Mouse (Mus musculus): ENCODE measurements at regions not wholly inside any gene's neighbourhood (a gene's known extent, or its start where the extent isn't known, plus 50 kb on each side); places are given as distances from the start of the nearest gene placed in this dataset.
"Not testable (repeated sequence)": the region's sequence is repeated elsewhere in the genome, so short reads cannot be mapped to it uniquely, and the experiment has no call there.

DNA sequence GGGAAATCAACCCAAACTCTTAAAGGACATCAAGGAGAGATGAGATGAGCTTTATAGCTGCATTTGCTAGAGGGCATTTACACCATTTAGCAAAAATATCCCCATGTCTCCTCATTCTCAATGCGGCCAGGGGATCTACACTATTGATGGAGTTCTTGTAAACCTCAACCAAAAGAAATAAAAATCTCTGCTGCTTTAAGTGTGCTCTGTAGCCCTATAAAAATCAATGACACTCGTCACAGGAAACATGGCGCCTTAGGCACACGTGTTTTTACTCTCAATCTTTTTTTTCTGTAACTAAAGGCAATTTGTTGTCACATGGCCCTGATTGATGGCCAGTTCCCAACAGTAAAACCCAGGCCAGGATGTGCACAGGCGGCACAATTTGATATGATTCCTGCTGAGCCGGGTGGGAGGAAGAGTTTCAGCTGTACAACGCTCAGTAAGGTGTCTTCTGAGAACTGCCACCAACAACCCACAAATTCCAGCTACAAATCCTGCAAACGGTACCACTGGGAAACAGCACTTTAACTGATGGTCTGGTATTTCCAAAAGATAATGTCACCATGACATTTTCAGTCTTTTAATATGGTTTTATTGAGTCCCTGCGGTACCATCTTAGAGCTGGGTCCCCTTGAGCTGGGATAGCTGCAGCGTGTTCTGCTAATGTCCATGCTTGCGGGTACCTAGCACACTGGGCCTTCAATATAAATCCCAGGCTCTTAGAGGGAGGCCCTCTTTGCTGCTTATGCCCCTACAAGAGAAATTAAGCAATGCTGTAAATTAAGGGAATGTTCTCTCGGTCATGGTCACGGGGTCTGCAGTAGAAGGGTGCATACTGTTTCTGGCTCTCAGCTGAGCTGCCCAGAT, 78.8 kb downstream of the Tpbg start:
- no peak for DNase-seq (ENCODE audit: low spot score in 2 of 2)

DNA sequence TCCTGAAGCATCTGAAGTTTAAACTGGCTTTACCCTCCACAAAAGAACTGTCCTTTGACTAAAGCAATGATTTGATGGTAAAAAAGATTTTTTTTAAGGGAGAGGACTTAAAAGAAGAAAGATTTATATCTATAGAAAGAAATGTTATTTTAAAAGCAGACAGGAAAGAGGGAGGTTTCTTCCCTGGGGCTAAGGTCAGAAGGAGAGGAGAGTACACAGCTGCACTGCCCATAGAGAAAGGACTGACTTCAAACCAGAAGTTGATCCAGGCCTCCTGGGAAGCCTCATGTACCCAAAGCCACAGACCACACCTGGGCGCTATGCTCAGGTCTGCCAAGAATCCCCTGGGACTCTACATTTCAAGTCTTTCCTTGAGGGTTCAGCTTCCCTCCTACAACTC, 83.1 kb downstream of the Tpbg start:
- DNase-seq (ENCODE audit: low spot score in 2 of 2): no peak

DNA sequence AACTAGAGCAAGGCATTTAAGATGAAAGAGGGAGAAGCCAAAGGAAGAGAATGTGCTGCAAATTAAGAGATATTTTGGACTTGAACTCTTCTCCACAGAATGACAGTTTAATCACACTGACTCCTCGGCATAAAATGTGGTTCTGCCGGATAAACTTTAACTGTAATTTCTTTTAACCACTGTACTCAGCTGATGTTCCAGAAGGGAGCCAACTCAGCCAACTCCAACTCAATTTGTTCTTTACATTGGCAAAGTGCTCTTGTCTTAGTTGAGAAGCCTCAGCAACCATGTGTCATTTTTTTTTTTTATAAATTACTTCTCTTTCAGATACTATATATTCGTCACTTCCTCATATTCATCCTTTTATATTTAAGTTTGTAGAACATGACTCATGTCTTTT, 90.0 kb downstream of the Tpbg start:
- DNase-seq (ENCODE audit: low spot score in 2 of 2): no peak

DNA sequence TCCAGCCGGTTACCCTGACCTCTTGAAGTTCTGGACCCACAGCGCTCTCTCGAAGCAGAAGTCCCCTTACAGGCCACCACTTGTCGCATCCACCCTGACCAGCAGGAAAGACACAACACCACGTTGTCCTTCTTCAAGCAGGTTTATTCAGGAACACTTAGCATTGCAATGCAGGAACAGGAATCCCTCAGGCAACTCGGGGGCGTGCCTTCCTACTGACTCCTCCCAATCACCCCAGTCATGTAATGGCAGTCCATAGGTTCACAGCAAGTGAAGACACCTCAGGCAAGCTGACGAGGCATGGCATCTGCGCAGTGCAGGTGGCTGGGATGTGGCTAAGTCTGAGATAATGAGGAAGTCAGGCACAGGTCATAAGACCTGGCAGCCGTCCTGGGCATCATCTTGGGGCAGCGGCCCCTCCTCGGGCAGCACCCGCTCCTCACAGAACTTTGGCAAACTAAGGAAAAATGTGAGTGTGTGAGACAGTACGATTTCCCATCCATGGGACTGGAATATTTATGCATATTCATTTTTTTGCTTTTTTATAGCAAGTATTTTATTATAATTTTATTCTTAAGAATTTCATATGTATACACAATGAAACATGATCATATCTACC, 101.0 kb downstream of the Tpbg start:
- DNase-seq (ENCODE audit: low spot score in 2 of 2): not testable (repeated sequence)

DNA sequence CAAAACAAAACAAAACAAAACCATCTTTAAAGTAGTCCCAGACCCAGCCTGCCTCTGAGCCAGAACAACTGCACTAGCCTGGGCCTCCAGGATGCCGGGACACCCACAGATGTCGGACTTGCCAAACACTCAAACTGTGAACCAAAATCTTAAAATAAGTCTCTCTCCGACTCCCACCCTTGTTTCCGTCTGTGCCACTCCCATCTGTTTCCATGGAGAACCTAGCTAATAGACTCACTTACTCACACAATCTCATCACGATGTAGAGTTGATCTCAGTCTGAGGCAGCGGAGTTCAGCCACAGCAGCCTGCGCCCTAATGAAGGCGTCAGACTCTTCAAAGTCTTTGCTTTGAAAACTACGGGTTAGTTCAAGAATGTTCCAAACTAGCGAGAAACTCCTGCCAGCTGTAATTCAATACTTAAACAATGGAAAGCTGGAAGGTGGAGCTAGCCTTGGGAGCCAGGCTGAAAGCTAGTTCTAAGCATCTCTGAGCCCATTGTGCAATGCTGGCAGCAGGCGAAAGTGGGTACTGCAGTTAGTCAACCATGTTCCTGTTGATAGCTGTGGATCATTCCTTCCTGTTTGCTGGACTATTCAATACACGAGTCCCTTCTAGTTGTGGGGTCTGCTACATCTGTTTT, 106.4 kb downstream of the Tpbg start:
- peak in 1 of 2 experiments; percentile 27 for DNase-seq (ENCODE audit: low spot score in 2 of 2)

DNA sequence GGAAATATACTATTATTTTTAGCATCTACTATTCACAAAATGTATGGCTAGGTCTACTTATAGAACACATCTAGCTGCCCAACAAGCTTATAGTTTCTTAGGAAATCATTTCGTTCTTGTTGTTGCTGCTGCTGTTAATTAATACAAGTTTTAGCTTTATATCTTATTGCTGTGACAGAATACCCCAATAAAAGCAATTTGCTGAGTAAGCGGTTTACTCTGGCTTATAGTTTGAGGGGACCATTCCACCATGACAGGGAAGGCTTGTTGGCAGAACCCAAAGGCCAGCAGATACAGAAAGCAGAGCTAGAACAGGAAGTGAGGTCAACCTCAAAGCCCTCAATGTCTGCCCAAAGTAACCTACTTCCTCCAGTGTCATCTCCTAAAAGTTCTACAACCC, 109.6 kb downstream of the Tpbg start:
- no peak for DNase-seq (ENCODE audit: low spot score in 2 of 2)

DNA sequence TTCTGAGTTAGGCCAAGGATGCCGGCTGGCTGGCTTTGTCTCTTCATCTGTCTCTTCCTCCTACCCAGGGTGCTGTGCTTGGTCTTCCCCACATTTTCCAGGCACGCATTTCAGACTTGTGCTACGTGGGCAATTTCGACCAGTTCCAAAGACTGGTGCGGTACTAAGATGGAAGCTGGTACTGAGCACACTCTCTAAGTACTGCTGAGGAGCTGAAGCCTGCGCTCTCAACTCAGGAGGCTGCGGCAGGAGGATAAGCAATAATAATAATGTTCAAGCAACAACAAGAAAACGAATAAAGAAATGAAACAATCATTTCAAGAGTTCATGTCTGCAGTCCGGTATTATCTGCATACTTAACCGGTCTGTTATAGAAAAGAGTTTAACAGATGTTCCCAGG, 127.9 kb downstream of the Tpbg start:
- no peak for DNase-seq (ENCODE audit: low spot score in 2 of 2)

DNA sequence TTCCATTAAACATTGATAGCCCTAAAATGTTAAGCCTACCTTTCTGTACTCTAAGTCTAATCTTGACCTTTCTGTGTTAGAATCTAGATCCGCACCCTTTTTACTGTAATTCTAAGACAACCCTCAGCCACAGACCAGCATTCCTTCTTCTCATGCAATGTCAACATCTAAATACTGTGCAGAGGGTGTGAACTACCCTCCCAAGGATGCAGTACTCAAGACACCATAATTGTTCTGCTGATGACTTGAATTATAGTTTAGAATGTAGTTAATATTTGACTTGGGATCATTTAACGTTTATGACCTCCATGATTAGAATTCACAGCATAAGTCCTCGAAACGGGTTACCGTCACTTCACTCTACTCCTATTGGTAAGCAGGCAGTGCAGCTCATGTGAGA, 139.2 kb downstream of the Tpbg start:
- DNase-seq (ENCODE audit: low spot score in 2 of 2): no peak

DNA sequence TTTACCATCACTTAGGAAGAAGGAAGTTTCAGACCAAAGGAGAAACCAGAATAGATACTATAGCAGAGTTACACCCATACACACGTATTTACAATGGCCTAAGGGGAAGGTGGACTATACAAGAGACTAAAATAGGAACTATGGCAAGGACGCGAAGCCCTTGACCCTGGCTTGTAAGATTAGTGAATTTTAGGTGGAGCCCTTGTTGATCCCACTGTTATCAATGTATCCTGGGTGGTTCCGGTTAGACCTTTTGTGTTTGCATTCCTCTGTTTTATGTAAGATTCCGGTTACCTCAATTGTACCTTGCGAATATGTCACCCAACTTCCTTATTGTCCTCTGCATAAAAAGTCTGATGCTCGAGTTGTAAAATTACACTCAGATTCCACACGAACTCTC, 141.3 kb downstream of the Tpbg start:
- not testable (repeated sequence) for DNase-seq (ENCODE audit: low spot score in 2 of 2)

DNA sequence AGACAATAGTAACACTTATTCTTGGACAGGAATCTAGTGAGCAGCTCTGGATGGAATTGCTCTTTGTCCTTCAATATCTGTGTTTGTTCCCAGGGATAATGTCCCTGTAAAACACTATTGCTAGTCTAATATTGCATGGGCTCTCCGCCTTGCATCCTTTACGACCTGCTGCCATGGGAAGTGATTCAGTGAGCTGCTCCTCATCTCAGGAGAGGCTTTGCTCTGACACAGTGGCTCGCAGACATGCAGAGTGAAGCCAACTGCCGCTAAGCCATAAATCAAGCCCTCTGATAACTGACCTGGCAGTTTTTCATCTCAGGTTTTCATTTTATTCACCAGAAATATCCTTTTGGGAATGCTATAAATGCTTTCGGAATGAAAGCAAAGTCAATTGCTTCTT, 143.5 kb downstream of the Tpbg start:
- no peak for DNase-seq (ENCODE audit: low spot score in 2 of 2)

DNA sequence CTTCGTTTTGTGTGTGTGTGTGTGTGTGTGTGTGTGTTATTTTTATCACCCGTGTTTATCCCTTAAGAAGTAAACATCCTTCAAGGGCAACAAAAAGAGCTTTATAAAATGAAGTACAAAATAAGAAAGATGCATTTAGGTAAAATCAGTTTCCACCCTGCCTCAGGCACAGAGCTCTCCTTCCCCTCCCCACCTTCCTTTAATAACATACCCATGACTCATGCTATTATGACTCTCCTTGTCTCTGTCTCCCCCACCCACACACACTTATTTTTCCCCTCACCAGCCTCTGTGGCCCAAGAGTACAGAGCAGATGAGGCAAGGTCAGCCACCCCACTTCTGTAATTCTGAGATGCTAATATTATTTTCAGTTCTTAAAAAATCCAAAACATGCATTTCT, 144.0 kb downstream of the Tpbg start:
- DNase-seq (ENCODE audit: low spot score in 2 of 2): no peak

DNA sequence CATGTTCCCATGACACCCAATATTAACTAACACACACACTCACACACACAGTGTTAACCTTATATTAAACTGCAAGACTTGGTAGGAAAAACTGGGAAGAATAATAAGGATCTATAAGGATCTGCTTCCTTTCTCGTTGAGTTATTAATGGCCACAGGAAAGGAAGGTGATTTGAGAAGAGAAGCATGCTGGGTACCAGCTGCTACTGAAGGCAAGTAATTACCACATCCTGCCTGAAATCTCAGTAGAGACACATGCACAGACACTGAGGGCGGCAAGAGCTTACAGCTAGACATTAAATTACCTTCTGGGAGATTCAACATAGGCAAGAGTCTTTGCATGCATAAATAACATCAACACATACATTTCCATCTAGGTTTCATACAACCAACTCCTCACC, 160.8 kb downstream of the Tpbg start:
- DNase-seq (ENCODE audit: low spot score in 2 of 2): no peak

DNA sequence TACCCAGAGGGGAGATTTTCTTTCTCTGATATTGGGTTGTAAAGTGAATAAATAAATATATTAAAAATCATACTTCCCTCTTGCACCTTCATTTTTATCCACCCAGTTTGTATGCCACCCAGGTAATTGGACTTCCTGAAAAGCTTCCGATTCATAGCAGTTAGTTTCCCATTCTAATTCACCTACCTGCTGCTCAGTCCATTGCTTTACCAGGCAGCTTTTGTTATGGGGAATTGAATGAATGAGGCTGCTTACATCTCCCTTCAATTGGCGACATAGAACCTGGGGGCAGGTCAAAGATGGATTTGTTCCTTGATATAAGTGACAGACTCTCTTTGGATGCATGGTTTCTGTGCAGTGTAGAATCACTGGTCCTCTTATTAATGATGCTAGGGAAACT, 169.5 kb downstream of the Tpbg start:
- no peak for DNase-seq (ENCODE audit: low spot score in 2 of 2)

DNA sequence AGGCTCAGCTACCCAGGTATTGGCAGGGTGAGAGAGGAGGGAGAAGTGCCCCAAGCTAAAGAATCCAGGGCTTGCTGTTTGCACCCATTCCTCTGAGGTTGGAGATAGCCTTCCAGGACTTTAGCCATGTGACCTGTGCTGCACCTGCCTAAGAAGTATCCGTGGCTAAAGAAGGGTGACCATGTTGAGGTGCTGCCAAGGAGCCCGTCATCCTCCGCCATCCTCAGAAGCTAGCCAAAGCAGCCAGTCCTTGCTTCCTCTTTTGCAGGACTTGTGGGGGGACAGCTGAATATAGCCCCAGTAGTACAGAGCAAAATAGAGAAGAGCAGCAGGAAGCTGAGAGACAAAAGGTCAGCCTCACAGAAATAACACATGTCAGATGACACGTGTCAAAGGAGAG, 173.7 kb downstream of the Tpbg start:
- DNase-seq (ENCODE audit: low spot score in 2 of 2): no peak

DNA sequence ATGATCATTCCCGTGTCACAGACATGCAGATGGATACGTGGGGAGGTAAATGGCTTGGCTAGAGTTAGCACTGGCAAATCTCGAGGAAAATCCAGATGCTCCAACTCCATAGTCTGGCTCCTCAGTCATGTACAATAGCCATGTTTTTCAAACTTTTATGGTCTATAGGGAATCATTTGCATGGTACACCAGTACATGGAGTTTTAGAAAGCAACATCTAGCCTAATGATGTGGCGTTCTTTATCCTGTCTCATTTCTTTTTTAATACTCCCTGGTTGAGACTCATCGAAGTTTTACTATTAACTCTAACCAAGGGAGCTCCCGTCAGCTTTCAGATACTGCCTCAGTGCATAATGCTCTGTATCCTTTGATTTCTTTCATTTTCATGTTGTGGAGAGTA, 178.0 kb downstream of the Tpbg start:
- no peak for DNase-seq (ENCODE audit: low spot score in 2 of 2)

DNA sequence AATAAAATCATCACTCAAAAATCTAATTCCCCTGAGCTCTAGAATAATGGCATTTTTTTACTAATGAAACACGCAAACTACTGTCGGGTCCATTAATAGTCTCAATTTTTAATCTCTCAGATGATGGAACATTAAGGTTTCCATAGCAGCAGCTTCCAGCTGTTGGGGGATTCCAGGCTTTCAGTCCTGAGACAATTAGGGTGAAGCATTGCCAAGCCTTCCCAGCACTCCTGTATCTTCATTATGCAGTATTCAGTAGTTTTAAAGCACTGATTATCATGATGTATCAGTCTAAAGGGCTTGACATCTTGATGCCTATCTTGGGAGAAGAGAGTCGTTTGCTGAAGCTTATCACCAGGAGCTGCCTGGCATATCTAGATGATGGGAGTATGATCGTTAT, 178.6 kb downstream of the Tpbg start:
- DNase-seq (ENCODE audit: low spot score in 2 of 2): no peak

DNA sequence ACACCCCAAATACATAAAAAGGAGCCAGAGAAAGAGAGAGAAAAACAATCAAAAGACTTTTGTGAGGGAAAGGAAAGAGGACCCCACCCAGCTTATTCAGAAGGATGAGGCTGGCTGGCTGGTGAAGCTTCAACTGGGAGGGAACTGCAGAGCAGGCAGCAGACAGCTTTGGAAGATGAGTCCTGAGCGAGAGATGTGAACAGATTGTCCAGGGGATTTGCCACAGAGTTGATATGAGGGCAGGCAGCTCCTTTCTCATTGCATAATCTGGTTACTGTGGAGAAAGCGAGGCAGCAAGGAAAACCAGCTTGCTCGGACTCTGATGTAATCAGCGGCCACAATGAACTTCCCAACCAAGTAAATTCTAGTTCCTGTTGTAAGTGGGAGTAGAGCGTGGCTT, 188.6 kb downstream of the Tpbg start:
- peak in 1 of 2 experiments; percentile 11 for DNase-seq (ENCODE audit: low spot score in 2 of 2)

DNA sequence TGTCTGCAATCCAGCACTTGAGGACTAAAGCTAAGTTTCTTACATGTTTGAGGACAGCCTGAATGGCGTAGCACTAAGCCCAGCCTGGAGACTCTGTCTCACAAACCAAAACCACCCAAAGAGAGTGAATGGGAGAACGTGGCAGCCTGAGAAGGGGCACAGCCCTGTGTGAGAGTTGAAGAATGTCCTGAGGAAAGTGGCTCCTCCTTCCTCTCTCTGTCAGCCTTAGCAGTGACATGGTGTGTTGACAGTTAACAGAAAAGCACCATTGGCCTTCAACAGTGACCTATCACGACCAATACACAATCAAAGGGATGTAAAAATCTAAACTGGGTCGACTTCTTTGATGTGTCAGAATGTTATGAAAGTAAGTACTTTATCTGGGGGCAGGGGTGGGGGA, 201.9 kb downstream of the Tpbg start:
- no peak for DNase-seq (ENCODE audit: low spot score in 2 of 2)

DNA sequence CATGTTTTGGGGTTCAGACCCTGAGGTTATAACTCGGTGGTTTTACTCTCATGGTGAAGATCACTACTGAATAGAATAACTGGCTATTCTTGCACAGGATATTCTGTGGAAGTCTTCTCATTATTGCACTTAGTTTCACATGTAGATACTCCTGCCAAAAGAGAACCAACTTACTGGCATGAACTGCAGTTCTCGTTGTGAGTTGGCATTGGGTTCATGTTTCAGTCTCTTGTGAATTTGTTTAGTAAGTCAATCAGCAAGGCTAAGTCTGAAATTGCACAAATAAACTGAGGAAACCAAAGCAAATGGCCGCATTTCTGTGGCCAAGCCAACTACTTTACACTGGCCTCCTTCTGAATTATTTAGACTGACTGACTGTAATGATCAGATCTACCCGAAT, 215.9 kb downstream of the Tpbg start:
- no peak for DNase-seq (ENCODE audit: low spot score in 2 of 2)

DNA sequence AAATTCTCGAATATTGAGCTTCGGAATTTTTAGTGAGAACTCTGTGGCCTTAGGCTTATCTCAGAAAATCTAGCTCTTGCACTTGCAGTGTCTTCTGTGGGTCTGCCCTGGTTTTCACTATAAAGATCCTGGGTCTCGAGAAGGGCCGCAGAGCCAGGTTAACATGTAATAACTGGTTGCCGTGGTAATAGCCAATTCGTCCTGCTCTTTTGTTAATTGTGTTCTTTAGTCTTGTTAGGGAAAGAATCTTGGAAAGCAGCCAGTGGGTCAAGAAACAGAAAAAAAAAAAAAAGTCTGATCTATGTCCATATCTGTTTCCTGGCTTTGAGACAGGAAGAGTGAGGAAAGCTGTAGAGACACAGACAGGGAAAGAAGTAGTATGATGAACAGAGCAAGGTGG, 217.9 kb downstream of the Tpbg start:
- no peak for DNase-seq (ENCODE audit: low spot score in 2 of 2)

DNA sequence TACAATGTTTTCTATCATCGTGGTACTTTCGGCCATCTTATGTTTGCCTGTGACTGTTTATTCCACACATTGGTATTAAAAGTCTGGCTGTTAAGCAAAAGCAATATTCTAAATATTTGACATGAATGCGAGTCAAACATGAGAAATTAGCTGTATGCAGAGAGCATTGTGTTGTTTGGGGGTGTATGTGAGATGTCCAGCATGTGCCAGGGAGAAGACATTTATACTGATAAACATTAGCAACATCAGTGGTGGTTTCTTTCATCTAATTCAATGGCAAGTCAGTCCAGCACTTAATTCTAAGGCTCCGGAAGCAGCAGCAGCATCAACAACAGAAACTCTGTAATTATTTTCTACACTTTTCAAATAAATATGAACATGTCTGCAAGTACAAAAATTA, 219.1 kb downstream of the Tpbg start:
- no peak for DNase-seq (ENCODE audit: low spot score in 2 of 2)

DNA sequence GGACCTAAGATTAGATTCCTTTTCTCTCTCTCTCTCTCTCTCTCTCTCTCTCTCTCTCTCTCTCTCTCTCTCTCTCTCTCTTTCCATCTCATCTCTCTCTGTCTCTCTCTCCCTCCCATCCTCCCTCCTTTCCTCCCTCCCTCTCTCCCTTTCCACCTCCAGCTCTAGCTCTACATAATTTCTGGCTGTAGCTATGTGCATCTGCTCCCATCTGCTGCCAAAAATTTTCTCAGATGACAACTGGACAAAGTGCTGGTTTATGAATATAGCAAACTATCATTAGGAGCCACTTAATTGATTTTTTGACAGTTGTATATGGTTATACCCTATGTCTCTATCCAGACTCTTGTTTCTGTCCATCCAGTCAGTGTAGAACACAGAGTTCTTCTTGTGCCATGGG, 237.1 kb downstream of the Tpbg start:
- DNase-seq (ENCODE audit: low spot score in 2 of 2): no peak

DNA sequence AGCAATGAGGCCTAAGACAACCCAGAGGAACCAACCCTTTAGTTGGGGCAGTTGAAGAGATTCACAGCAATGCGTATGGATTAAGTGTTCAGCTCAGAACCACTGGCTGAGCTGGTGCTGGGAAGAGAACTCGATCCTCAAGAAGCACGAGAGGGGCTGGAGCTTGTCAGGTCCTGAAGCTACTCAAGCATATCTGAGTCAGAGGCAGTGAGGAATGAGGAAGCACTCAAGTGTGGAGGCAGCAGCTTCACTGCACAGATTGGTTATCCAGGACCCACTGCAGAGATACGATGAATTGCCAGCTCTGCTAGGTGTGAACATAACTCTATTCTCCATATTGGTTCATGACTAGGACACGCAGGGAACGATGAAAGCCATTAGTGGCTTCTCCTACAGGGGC, 239.7 kb downstream of the Tpbg start:
- no peak for DNase-seq (ENCODE audit: low spot score in 2 of 2)

Data from frontal cortex, postnatal 10 days (tissue).